Mouse (Mus musculus) layer of hippocampus, adult 11-12 months (tissue): ENCODE results near the gene E130309D02Rik.

Source experiments
- DNase-seq: peaks from one replicate; pipeline ENCODE4 v3.0.0; 2022; ENCODE audit warnings: low spot score

E130309D02Rik gene

GRCm38 (mm10) chr5:143314730-143315513, at the start of gene E130309D02Rik:
Gene E130309D02Rik (minus strand): TSS chr5:143315360.
- DNase-seq = peak; percentile 83

DNA sequence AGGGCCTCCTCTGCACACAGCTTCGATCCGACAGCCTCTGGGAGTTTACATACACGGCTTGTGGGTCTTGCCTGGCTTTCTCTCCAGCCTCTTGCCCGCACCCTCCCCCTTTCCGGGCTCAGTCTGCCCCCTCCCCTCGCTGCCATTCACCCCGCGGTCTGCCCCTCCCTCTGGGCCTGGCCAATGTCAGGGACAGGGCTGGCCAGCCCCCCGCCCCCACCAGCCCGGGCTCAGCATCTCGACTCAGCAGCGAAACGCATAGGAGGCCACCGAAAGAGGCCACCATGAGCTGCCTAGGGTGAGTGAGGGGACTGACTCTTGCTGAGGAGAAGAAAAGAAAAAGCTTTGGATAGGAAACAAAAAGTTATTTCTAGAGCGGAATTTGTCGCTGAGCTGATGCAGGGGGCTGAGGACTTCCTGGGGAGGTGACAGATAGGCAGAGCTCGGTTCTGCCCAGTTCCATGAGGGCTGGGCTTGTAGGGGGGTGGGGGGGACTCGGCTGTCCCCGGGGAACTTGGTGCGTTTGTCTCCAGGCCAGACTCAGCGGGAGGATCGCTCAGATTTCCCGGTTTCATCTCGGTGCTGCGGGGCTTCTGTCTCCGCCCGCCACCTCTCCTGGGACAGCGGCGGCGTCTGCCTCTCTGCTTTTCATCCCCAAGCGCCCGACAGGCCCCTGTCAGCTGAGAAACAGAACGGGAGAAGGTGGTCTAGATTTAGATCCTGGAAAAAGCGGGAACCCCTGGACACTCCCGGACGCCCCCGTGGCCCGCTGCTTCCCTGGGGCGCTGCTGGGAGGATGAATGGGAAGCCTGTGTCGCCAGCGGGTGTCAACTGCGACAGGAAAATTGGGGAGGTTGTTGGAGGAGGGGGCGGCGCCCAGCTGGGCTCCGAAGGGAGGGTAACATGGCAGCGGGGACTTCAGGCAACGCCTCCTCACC, 48.8 kb upstream of the E130309D02Rik start:
- DNase-seq = no peak

DNA sequence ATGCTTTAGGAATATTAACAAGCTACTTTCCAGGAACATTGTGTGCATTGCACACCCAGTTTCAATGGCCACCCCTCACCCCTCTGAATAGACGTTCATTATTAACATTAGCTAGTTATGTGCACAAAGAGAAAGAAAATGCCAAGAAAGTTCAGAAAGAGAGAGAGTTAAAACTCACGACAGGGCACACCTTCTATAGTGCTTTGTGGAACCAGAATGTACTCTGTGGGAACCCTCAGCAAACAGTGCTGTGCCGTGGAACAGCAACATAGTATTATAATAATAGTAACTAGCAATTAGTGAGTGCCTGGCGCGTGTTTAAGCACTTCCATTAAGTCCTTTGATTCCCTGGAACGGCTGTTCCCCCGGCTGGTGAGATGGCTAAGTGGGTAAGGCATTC, 46.3 kb upstream of the E130309D02Rik start:
- no peak for DNase-seq

DNA sequence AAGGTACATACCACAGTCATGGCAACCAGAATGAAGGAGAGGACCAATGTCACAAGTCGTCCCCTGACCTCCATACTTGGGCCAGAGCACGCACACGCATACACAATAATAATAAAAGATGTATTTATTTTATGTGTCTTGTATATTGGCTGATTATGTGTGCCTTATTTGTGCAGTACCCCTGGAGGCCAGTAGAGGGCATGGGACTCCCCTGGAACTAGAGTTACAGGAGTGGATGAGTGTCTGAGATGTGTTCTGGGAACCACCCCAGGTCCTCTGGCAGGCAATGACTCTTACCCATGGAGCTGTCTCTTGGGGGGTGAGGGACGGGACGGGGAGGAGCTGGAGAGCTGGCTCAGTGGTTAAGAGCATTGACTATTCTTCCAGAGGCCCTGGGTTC, 44.8 kb upstream of the E130309D02Rik start:
- no peak for DNase-seq

GRCm38 (mm10) chr5:143359263-143359662, 44.1 kb upstream of the E130309D02Rik start:
- no peak for DNase-seq

DNA sequence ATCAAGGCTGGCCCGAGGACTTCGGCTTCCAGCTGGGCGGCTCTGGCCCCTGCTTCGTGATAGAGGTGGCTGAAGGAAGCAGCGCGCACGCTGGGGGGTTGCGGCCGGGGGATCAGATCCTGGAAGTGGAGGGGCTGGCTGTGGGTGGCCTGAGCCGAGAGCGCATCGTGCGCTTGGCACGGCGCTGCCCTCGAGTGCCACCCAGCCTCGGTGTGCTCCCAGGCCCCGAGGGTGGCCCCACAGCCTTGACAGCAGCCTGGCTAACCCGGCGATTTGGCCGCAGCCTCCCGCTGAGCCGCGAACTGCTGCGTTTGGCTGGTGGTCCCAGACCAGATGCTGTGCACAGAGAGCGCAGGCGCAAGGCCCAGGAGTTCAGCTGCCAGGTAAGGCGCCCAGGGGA, 42.4 kb upstream of the E130309D02Rik start:
- DNase-seq = no peak

DNA sequence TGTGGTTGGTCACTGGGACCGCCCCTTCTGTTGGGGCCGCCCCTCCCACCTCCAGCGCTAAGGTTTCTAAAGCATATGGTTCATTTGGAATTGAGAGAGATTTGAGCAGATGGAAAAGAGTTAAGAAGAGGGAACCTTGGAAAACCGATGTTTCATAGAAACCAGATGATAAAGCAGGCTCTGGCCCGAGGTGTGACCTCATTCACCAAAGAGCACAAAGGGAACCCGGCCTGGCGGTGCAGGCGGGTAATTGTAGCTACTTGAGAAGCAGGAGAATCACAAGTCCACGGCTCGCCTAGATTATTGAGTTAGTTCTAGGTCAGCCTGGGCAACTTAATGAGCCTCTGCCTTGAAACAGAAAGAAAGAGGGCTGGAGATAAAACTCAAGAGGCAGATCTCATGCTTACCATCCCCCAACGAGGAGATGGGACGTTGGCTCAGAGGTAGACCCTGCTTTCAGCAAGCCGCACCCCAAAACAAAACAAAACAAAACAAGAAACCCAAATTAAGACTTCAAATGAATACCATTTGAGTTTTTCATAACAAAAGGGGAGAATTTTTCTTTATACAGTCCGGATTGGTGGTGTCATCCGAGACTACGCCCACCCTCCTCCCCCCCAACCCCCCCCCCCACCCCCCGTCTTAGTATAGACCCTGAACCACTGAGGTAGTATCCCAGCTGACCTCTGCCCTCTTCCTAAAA, 41.7 kb upstream of the E130309D02Rik start, which contains the start of gene Grid2ip:
Gene Grid2ip, plus strand, starts transcription at position 653 of the 703 bp plus-strand sequence.
- DNase-seq = no peak

DNA sequence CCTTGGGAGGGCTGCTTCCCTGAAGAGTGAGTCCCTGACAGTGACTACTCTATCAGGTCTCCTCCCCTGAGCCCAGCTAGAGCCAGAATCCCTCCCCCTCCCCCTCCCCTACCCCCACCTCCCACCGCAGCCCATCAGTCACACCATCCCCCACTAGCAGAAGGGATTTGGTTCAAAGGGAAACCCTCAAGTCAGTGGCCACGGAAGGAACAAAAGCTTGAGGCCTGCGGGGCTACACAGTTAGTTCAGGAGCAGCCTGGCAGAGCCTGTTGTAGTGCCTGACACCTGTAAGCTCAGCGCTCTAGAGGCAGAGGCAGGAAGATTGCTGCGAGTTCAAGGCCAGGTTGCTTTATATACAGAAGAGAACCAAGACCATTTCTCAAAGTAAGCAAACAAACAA, 40.9 kb upstream of the E130309D02Rik start:
- no peak for DNase-seq

DNA sequence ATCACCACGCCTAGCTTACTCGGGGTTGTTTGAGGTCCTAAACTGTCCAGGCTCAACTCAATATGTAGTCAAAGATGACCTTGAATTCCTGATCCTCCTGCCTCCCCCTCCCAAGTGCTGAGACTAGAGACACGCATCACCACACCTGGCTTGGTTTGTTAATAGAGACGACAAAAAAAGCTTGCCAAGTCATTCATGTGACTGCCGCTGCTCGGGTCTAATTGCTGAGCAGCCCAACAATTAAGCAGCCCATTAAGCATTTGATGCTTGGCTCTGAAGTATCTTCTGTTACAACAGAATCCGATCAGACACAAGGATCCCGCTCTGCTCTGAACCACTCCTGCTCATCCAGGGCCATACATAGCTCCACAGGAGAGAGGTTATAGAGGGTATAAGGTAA, 31.2 kb upstream of the E130309D02Rik start:
- DNase-seq = no peak

DNA sequence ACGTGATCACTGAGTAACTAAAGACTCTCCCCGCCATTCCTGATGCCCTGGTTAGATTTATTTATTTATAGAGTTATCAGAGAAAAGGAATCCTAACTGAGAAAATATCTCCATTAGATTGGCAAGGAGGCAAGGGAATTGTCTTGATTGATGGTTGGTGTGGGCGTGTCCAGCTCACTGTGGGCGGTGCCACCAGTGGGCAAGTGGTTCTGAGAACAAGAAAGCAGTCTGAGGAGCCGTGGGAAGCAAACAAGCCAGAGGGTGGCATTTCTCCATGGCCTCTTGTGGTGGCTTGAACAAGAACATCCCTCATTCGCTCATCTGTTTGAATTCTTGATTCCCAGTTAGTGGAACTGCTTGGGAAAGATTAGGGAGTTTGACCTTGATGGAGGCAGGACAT, 24.4 kb upstream of the E130309D02Rik start:
- no peak for DNase-seq

DNA sequence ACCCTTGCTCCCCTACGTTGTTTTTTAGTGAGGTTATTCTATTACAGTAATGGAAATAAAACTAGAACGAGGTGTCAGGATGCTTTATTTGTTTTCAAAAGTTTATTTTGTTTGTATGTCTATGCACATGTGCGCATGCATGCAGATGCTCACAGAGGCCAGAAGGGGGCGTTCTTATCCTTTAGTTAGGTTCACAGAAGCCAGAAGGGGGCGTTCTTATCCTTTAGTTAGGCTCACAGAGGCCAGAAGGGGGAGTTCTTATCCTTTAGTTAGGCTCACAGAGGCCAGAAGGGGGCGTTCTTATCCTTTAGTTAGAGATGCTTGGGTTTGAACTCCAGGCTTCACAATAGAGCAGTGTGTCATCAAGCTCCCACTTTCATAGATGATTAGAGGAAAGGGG, 21.4 kb upstream of the E130309D02Rik start:
- DNase-seq = no peak

DNA sequence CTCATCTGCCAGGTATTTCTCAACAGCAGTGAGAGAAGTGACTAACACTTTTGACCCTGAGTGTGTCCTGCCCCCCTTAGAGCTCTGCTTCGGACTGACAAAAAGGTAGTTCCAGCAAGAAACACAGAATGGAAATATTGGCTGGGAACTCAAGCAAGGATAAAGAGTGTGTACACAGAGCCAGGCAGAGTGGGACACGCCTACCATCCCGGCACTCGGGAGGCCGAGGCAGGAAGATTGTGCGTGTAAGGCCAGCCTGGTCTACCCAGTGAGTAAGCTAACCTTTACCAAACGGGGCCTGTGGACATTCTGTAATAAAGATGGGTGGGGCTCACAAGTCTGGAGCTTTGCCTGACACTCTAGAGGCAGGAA, 19.9 kb upstream of the E130309D02Rik start:
- no peak for DNase-seq

DNA sequence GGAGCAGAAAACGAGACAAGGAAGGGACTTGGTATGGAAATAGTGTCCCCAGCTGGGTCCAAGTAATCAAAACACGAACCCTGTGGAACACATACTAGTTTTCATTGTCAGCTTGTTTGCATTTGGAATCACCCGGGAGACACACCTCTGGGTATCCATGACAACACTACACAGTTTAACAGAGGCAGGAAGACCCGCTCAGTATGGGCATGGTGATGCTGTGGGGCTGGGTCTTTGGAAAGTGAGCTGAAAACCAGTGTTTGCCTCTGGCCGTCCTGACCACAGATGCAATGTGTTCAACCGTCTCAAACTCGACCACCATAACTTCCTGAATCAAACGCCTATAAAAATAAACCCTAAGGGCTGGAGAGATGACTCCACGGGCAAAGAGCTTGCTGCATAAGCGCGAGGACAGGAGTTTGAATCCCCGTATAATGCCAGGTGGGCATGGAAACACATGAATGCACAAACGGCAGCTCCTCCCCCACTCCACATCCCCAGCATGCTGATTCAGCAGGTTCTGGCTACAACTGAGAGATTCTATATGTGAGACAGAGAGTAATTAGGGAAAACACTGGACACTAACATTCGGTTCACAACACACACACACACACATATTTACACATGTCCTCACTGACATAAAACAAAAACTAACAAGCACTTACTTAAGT, 19.4 kb upstream of the E130309D02Rik start:
- DNase-seq = no peak

DNA sequence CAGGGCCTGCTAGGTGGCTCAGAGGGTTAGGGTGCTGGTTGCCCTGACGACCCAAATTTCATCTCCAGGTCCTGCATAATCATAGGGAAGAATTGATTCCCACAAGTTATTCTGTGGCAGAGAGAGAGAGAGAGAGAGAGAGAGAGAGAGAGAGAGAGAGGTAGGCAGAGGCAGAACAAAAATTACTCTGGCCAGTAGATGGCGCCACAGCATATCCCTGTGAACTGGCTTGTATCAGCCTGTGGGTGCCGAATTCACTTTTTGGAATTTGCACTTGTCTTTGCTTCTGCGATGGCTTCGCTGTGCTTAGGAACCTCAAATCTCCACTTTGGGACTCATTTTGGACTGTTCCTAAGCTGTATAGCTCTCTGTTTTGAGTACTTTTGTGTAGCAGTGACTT, 18.7 kb upstream of the E130309D02Rik start:
- DNase-seq = peak; percentile 91

DNA sequence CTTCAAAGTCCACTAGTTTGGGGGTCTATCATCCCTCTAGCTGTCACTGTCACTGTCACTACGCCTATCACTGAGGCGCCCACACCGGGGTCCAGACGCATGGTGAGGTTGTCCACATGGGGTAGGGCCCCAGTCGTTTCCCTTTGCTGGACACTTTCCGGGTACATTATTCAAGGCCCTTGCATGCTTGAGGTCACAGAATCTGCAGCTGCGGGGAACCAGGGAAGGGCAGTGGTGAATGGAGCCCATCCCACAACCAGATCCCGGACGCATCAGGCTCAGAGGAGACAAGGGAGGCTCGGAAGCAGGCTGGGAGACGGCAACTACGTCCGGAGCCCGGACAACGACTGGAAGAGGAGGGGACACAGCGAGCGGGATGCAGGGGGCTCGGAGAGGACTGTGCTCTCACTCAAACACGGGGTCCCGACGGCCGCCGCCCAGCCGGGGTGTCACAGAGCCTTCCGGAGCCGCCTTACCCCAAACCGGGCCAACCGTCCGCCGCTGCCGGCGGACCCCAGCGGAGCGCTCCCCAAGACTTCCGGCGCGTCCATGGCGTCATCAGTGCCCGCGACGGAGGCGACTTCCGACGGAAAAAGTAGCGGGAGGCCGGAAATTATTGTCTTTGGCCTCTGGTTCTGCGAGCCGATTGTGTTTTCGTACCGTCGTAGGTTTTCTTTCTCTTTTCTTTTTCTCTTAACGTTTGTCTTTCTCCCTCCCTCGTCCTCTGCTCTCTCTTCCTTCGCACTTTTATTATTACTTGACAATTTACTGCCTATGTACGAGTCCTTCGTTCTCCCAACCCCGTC, 13.7 kb upstream of the E130309D02Rik start, which contains the start of gene Zdhhc4:
Gene Zdhhc4, minus strand, starts transcription at position 567 of the 806 bp plus-strand sequence.
- DNase-seq = peak; percentile 88

DNA sequence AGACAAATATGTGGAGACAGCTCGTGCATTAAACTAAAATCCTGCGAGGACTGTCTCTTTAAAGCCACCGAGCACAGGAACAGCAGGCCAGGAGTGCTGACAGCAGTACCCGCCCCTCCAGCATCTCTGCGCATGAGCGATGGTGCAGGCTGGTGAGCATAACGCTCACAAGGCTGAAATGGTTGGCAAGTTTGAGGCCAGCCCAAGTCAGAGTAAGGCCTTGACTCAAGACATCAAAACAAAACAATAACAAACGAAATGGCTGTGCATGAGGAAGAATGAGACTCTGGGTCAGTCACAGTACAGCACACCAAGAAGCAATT, 2.1 kb upstream of the E130309D02Rik start:
- DNase-seq = no peak

- no peak for DNase-seq
Observed at GRCm38 (mm10) chr5:143316605-143317287, 1.6 kb upstream of the E130309D02Rik start.

DNA sequence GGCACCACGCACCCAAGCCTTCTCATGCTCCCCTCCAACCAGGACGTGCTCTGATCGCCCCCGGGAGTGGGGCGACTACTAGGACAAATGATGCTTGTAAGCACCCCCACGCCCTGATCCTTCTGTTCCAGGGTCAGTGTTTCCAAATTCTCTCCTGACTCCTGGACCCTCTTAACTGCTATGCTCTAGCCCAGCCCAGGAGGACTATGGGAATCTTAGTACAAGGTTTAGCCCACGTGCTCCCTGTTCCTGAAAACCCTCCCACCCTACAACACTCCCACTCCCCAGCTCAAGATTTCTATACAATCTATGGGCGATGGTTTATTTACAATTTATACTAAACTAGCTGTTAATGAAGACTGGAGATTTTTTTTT, 341 bp upstream of the E130309D02Rik start:
- DNase-seq = no peak

GRCm38 (mm10) chr5:143314183-143314729, 904 bp downstream of the E130309D02Rik start:
- no peak for DNase-seq

DNA sequence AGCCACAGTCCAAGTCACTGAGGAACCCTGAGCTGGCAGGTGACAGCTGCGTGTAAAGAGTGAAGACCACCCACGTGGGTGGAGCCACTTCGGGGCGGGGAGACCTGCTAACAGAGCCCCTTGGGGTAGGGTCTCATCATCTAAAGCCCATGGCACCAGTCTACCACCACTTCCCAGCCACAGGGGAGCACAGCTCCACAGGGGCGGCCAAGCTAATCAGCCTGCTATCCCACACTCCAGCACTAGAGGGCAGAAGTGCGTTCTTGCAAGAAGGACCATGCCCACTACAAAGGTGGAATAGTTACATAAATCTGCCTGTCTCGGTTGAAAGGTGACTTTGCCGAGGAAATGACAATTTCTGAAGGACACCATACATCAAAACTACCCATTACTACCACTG, 3.3 kb downstream of the E130309D02Rik start:
- peak; percentile 83 for DNase-seq
